In genomic region chr8:85700101-85700750, GRCm38 (mm10) we compare ENCODE assay signal across 9 mouse cellular contexts. TPM values are rescaled to one million over a fixed set of nuclear protein-coding genes. Genes with fewer than 3 reads are reported as not detected.
DNase-seq lines count a peak whose midpoint lies in the region; ATAC-seq lines count a peak whose summit lies in the region.
"Had no signal": no experiment of that assay in that cellular context is flagged by ENCODE, and none has a peak within 500 bp of the region (broad histone marks: within the 10 kb centered on the region; RNA-seq: fewer than 3 reads in every experiment).

No protein-coding gene starts in this region.

- no peaks in the 10 kb centered on the region for H3K27me3 ChIP-seq in limb, embryonic 11.5 days (ENCODE audit: control insufficient read depth, insufficient read depth, low read length)
- peaks cover 16% of the 10 kb centered on the region for H3K27me3 ChIP-seq in midbrain, embryonic 13.5 days
- H3K27me3 ChIP-seq: CH12.LX had no signal

- DNase-seq in heart, adult 18-20 months = peak; percentile 25 to 35
- no peak for DNase-seq in heart, adult 9 months (ENCODE audit: low spot score in 2 of 2)
- DNase-seq in embryo, embryonic 10 days (ENCODE audit: low spot score) = peak; percentile 80
- DNase-seq in gastrocnemius, postnatal 25 days = peak; percentile 8
- peak; percentile 3 for DNase-seq in kidney, adult 11 months
- DNase-seq in limb, embryonic 11.5 days (ENCODE audit: low spot score) = peak; percentile 90
- DNase-seq in spleen, postnatal 10 days (ENCODE audit: low spot score in 2 of 2) = peak; percentile 55 to 73

- H3K4me2 ChIP-seq in limb, embryonic 11.5 days (ENCODE audit: low read depth, severe bottlenecking) = peak overlapping the region; percentile 69
- H3K4me2 ChIP-seq in midbrain, embryonic 13.5 days (replicated peaks) = peak overlapping the region; percentile 71

- H3K27ac ChIP-seq in limb, embryonic 11.5 days (replicated peaks; ENCODE audit: low read depth, low read length) = peak overlapping the region; percentile 85
- H3K27ac ChIP-seq in midbrain, embryonic 13.5 days = peak overlapping the region; percentile 99

- H3K4me3 ChIP-seq in limb, embryonic 11.5 days (ENCODE audit: low read depth, low read length) = peak overlapping the region; percentile 58
- peak overlapping the region; percentile 85 for H3K4me3 ChIP-seq in midbrain, embryonic 13.5 days (replicated peaks)

- H3K4me1 ChIP-seq in limb, embryonic 11.5 days (ENCODE audit: control insufficient read depth, insufficient read depth, low read length) = no peaks in the 10 kb centered on the region
- H3K4me1 ChIP-seq in midbrain, embryonic 13.5 days (replicated peaks) = 0 out of 2 replicates have a peak, but pooled peaks cover 11% of the 10 kb centered on the region

- H3K9me3 ChIP-seq in limb, embryonic 11.5 days (ENCODE audit: control insufficient read depth, low read length) = no peaks in the 10 kb centered on the region
- H3K9me3 ChIP-seq in midbrain, embryonic 13.5 days = no peaks in the 10 kb centered on the region

- H3K36me3 ChIP-seq in limb, embryonic 11.5 days (ENCODE audit: control insufficient read depth, insufficient read depth, low read length) = no peaks in the 10 kb centered on the region
- no peaks in the 10 kb centered on the region for H3K36me3 ChIP-seq in midbrain, embryonic 13.5 days

- peak overlapping the region; percentile 96 for H3K9ac ChIP-seq in limb, embryonic 11.5 days (ENCODE audit: low read length)
- peak overlapping the region; percentile 96 for H3K9ac ChIP-seq in midbrain, embryonic 13.5 days (replicated peaks)

- peak; percentile 96 for ATAC-seq in limb, embryonic 11.5 days (ENCODE audit: insufficient number of reproducible peaks, low FRiP score, low TSS enrichment, low read depth)
- peak; percentile 97 for ATAC-seq in midbrain, embryonic 13.5 days

- WGBS in limb, embryonic 11.5 days = under 1% methylated on average over 80 of the region's 84 CpGs
- under 1% methylated on average over 76 of the region's 84 CpGs for WGBS in midbrain, embryonic 13.5 days

RNA-seq across cellular contexts. Expression of gene Neto2, which starts 0.5 kb away (rescaled TPM):
- under 1 TPM; 0.94 to 0.95 TPM for total RNA-seq in heart, adult 18-20 months (2021)
- total RNA-seq in gastrocnemius, postnatal 25 days (2021) = 1 to 10 TPM; 1.2 to 1.3 TPM
- polyA plus RNA-seq in limb, embryonic 11.5 days (2014; fragmentation: Nextera tagmentation; extraction: Ambion mirVana) = 15.5 and 18.9 TPM in 2 replicates
- 46.7 and 53.5 TPM in 2 replicates for polyA plus RNA-seq in midbrain, embryonic 13.5 days (2015; fragmentation: Nextera tagmentation; extraction: Ambion mirVana)
- total RNA-seq: CH12.LX had no signal

Comparison
In these comparisons a context has a peak if more than half of its experiments do, and no peak if none do; other contexts are left out.
1. DNase-seq: peak in heart, adult 18-20 months (2 of 2), embryo, embryonic 10 days (single experiment), gastrocnemius, postnatal 25 days (single experiment), kidney, adult 11 months (single experiment), limb, embryonic 11.5 days (single experiment) and spleen, postnatal 10 days (2 of 2); none in heart, adult 9 months (0 of 2).